Mouse (Mus musculus): ENCODE results near the gene Parpbp.

GRCm38 (mm10) chr10:88119721-88120120, 27.0 kb downstream of the Parpbp start:
- TF ChIP-seq CTCF (IDR thresholded peaks at IDR 0.05) (peak; percentile 55), EP300 (IDR thresholded peaks at IDR 0.05) (no peak)
